Mouse (Mus musculus) embryonic fibroblast, embryonic 13.5 days (primary cell): ENCODE measurements around the gene Ugt1a6b.

Source experiments
- CTCF ChIP-seq: IDR thresholded peaks from 2 replicates; pipeline ENCODE4 v1.5.1; 2011; ENCODE audit warnings: mild to moderate bottlenecking, control low read depth, low read length, moderate library complexity, borderline replicate concordance; ENCODE audit not compliant: insufficient read depth
- POLR2A ChIP-seq: IDR thresholded peaks from 2 replicates; pipeline ENCODE4 v1.6.1; 2011; ENCODE audit warnings: low read depth, mild to moderate bottlenecking, control low read depth, low read length, moderate library complexity

DNA sequence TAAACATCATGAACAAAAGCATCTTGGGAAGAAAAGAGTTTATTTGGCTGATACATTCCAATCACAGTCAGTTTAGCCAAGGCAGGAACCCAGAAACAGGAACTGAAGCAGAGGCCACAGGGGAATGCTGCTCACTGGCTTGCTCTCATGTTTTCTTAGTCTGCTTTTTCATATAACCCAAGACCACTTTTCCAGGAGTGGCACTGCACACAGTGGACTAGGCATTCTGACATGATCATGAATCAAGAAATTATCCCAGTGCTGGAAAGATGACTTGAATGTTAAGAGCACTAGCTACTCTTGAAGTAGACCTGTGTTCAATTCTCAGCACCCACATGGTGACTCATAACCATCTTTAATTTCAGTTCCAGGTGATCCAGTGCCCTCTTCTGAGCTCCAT, 122.7 kb downstream of the Ugt1a6b start:
- no peak for TF ChIP-seq CTCF
- TF ChIP-seq POLR2A = no peak
